Mouse (Mus musculus): ENCODE measurements at regions not wholly inside any gene's neighbourhood (a gene's known extent, or its start where the extent isn't known, plus 50 kb on each side); places are given as distances from the start of the nearest gene placed in this dataset.
A peak's percentile ranks its signal among the peaks of the same experiment; 100 is the strongest.

DNA sequence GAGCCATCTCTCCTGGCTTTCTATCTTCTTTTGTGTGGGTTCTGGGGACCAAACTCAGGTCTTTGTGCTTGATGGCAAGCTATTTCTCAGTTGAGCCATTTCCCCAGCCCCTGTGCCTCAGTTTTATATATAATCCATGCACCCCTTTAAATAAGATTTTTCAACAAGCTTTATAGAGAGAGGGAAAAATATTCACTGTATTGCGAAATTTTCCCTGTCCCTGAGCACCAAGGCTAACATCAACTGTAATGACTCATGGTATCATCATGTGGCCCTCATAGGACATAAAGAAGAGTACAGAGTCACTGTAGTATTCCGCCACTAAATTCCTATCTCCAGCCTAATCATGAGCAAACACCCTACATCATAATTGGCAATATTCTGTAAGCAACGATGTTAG is 142.4 kb upstream of the Dock1 start:
- ATAC-seq (replicated peaks; ENCODE audit: poor library complexity): no peak

GRCm38 (mm10) chr7:134534821-134535220 is 135.6 kb upstream of the Dock1 start:
- no peak for ATAC-seq (replicated peaks; ENCODE audit: poor library complexity)

DNA sequence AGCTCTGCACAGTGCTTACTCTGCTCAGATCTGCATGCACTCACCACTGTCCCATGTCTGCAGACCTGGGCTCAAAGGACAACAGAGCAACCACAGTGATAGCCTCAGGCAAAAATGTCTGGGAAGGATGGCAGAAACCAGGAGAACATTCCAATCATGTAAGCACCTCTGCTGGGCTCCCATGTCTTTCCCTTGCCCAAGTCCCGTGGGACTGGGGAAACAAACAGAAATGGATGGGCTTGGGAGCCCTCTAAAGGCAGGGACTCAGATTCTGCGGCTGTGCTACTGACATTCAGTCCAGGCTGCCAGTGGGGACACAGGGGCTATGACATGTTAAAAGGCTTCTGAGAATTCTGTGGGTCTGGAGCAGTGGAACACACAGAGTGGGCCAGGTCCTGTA is 128.8 kb upstream of the Dock1 start:
- ATAC-seq (replicated peaks; ENCODE audit: poor library complexity): no peak

- ATAC-seq (replicated peaks; ENCODE audit: poor library complexity): peak; percentile 55; the same call in 1 of the 2 replicates
Observed at GRCm38 (mm10) chr7:134546187-134546586, 124.3 kb upstream of the Dock1 start.

DNA sequence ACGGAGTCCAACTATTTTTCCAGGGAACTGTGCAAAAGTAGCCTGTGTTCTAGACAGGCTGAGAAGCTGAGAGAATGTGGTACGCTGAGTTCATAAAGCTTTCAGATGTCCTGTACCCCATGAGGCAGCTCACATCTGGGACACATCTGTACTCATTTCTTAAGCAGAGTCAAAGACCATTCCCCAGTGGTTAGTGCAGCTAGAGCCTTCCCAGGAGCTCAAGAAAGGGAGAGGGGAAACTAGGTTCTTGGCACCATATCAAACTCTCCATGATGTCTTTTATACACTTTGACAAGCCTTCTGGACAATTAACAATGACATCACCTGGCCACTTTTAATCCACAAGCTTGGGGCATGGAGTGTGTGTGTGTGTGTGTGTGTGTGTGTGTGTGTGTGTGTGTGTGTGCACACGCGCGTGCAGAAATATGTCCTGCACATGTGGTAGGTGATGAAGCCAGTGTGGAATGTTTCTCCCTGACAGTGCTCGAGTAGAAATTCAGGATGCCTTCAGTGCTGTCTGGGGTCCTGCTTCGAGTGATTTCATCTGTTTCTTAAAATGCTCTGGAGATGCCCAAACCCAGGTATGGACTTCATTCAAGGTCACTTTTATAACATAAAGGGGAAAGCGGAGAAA is 121.1 kb upstream of the Dock1 start:
- no peak for ATAC-seq (replicated peaks; ENCODE audit: poor library complexity)

DNA sequence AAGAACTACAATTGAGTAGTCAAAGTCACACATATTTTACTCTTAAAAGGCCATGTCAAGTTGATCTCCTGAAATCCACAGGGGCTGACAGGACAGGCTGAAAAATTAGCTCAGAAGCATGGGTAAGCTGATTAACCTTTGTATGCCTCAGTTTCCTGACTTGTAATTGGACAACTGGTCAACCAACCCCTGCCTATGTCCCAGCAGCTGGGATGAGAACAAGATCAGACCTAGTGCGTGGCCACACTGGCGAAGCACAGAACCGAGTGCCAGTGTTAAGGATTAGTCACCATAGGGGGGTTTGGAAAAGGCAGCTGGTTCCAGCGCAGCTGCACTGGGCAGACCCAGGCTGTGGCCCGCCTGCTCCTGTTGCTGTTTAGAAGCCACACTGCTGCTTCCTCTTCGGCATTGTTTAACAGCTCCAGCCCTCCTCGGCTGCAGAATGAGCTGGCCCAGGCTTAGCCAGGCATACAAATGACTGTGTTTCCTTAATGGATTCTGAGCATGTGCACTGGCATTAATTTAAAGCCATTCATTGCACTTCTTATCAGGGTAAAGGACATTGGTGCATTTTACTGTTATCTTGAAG is 120.1 kb upstream of the Dock1 start:
- peak; percentile 55 for ATAC-seq (replicated peaks; ENCODE audit: poor library complexity)

DNA sequence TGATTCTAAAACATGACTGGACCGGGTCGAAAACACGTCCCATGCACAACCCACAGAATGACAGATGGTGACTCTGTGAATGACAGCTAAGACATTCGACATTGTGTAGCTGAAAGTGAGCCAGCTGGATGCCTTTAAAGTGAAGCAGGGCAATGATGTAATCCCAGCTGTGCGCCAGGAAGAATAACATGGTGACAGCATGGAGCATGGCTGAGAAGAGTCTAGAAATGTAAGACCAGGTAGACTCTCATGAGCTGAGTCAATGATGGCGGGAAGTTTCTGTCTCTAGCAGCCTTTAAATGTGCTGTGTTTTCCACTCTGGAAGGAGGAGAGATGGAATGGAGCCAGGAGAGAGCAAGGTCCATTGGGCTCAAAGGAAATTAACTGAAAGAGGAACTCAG is 118.4 kb upstream of the Dock1 start:
- no peak for ATAC-seq (replicated peaks; ENCODE audit: poor library complexity)

GRCm38 (mm10) chr7:134556061-134556460 is 114.4 kb upstream of the Dock1 start:
- peak; percentile 39; the same call in 1 of the 2 replicates for ATAC-seq (replicated peaks; ENCODE audit: poor library complexity)

- peak; percentile 87 for ATAC-seq (replicated peaks; ENCODE audit: poor library complexity)
Observed at GRCm38 (mm10) chr7:134566322-134566721, 104.1 kb upstream of the Dock1 start.

DNA sequence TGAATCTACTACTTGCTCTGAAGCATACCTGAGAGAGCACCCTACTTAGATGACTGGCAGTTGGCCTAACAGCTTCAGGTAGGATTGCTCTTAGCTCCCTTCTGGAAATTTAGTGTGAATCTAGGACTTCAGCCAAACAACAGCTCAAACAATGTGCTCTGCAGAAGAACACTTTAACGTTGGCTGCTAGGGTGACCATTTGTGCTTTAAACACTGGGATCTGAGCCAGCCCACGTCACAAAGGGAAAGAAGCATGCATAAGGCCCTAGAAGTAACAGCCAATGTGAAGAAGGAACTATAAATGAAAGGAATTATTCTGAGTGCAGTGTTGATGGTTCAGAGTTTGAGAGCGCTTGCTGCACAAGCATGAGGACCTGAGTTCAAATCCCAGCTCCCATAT is 101.2 kb upstream of the Dock1 start:
- no peak for ATAC-seq (replicated peaks; ENCODE audit: poor library complexity)

DNA sequence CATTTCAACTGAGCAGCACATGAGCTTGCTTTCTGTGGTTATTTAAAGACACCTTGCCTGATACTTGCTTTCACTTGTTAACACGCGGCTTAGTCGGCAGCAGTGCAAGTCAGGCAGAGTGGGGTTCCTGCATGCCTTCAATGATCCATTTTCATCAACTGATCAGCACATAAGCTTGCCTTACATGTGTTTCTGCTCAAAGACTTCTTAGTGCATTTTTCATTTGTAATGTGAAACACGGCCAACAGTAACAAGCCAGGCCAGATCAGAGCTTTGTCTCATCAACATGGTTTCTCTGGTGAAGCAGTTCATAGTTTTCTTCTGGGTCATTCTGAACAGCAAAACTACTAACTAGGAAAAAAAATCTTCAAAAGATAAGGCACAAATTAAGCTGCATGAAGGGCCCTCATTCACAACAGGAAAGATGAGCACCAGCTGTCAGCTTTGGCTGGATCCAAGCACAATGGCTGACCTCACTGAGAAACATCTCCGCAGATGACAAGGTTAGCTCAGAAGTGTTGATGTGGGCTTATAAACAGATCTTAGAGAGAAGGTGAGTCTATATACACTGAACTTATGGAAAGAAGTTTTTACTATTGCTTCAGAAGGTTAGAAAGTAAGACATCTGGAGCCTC is 100.2 kb upstream of the Dock1 start:
- ATAC-seq (replicated peaks; ENCODE audit: poor library complexity): no peak

GRCm38 (mm10) chr7:134581746-134582145 is 88.7 kb upstream of the Dock1 start:
- no peak for ATAC-seq (replicated peaks; ENCODE audit: poor library complexity)

DNA sequence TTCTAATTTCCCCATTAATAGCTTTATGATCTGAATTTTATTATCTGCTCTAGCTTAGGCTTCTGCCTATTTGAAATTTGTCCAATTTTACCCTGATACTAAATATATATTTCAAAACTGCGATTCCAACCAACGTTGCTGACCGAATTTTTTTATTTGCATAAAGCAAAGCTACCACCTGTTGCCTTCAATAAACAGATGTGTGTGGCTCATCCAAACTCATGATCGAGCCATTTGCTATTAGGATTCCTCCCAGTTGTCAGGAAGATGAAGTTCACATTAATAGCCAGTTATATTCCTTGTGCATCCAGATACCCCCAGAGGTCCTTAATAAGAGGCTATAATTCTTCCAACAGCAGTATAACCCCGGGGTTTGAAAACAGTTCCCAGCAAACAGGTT is 85.0 kb upstream of the Dock1 start:
- ATAC-seq (replicated peaks; ENCODE audit: poor library complexity): no peak

DNA sequence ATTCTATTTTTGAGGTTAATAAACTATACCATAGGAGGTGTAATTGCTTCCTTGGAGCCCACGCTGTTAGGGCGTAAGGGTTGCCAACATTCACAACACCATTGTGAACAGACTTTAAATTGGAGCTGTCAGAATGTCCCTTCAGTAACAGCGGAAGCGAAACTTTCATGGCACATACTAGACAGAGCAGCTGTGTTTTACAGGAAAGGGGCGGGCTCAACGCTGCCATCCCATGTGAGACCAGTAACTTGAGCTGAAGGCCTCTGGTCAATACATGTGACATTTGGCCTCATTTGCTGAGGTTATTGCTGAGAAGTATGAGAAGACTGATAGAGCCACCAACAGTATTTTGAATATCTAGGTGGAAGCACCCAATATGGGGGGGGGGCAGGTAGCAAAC is 83.5 kb upstream of the Dock1 start:
- ATAC-seq (replicated peaks; ENCODE audit: poor library complexity): peak; percentile 31; the same call in 1 of the 2 replicates

DNA sequence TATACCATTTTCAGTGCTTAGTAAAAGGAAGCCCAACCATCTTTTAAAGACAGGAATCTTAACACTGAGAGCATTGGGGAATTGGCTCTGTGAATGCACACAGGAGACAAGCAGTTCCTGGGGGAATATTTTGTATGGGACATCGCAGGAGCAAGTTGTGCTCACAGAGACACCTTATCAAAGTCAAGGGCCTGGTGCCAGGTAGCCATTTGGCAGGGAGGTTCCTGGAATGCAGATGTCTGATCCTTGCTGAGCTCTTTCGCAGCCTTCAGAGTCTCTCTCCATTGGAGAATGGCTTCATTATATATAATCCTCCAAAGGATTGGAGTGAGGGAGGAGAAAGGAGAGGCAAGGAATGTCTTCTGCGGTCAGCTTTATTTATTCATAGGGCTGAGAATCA is 62.6 kb upstream of the Dock1 start:
- no peak for ATAC-seq (replicated peaks; ENCODE audit: poor library complexity)

GRCm38 (mm10) chr7:134610159-134610558 is 60.3 kb upstream of the Dock1 start:
- ATAC-seq (replicated peaks; ENCODE audit: poor library complexity): no peak

GRCm38 (mm10) chr7:134611371-134611770 is 59.1 kb upstream of the Dock1 start:
- no peak for ATAC-seq (replicated peaks; ENCODE audit: poor library complexity)

- no peak for ATAC-seq (replicated peaks; ENCODE audit: poor library complexity)
Observed at GRCm38 (mm10) chr7:134612175-134612633, 58.2 kb upstream of the Dock1 start.

- ATAC-seq (replicated peaks; ENCODE audit: poor library complexity): no peak
Observed at GRCm38 (mm10) chr7:134619220-134619975, 51.1 kb upstream of the Dock1 start.

DNA sequence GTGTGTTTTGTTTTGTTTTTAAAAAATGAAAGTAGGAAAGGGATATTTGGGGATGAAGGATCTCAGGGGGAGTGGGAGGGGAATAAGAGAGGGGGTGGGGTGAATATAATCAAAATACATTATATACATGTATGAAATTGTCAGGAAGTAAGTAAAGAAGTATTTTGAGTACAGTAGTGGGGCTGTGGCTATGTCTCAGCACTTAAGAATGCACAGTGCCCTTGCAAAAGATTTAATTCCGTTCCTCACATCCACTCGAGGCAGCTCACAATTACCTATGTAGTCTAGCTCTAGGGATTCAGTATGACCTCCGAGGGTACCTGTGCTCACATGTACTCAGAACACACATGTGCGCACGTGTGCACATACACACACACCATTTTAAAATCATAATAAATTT is 50.4 kb upstream of the Dock1 start:
- no peak for ATAC-seq (replicated peaks; ENCODE audit: poor library complexity)
